Mouse (Mus musculus) urinary bladder, postnatal 36 days (tissue): ENCODE measurements around the gene Eipr1.

Source experiments
- DNase-seq, 2 experiments: peaks; one replicate each; pipeline ENCODE4 v3.0.0; 2022; ENCODE audit warnings: low spot score in 2 of 2, mixed read lengths in 1 of 2

The Eipr1 gene

DNA sequence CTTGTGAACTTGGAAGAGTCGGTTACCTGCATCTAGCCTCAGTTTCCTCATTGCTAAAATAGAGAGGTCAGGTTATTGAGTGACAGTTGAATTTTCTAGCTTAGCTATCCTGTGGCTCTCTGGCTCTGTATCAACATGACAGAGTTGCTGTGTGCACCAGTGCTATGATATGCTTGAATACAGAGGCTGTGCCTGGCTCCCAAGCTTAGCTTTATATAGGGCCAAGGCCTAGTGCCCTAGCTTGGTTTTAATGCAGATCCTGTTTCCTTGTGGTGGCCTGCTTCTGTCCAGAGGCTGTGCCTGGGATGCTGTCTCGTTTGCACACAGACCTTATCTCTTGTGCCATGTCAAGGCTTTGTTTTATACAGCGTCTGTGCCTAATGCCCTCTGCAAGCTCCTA lies 66.3 kb downstream of the Eipr1 start:
- no peak for DNase-seq

DNA sequence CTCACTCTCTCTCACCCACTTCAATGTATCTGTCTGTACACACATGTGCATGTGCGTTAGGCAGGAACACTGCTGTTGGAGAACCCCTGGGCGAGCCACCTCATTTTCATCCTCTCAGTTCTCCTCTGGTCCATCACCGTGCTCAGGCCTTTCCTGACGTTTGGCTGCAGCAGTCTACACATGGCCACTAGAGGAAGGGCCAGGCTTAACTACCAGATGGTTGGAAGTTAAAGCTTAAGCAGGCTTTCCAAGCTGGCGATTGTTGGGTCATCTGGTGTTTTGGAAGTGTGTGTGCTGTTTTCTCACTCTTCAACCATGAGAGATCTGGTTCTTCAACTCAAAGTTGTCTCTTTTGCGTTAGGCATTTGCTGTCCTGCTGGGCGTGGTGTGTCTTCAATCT lies 71.9 kb downstream of the Eipr1 start:
- DNase-seq, result no peak

DNA sequence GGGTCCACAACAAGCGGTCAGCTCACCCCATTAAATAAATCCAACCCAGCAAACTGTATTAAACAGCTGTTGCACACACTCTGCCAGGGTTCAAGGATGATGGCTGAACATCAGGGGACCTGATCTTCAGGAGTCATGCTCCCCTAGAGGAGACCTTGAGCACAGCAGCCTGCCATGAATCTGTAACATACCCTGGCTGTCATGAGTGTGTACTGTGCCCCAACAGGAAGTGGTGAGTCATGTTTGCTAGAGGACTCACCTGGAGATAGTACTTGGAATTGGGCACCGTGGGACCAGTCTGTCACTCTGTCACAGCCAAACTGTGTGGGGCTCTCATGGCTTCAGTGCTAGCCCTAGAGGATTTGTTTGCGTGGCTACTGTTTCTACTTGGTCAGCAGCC lies 77.9 kb downstream of the Eipr1 start:
- DNase-seq, result no peak

DNA sequence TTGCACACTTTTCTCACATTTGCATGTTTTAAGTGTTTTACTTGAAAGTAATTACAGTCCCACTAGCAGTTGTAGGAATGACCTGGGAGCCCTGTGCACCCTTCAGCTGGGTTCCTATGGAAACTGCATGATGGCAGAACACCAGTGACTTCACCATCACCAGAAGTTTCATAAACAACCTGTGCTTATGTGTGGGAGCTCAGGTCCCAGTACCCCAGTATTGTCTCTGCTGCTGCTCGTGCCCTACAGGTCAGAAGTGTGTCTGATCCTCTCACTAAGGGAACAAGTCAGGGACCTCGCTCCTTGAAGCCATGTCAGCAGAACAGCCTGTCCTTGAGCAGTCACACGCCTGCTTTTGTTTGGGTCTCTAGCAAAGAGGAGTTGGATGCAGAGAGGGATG lies 78.9 kb downstream of the Eipr1 start:
- DNase-seq, result no peak

DNA sequence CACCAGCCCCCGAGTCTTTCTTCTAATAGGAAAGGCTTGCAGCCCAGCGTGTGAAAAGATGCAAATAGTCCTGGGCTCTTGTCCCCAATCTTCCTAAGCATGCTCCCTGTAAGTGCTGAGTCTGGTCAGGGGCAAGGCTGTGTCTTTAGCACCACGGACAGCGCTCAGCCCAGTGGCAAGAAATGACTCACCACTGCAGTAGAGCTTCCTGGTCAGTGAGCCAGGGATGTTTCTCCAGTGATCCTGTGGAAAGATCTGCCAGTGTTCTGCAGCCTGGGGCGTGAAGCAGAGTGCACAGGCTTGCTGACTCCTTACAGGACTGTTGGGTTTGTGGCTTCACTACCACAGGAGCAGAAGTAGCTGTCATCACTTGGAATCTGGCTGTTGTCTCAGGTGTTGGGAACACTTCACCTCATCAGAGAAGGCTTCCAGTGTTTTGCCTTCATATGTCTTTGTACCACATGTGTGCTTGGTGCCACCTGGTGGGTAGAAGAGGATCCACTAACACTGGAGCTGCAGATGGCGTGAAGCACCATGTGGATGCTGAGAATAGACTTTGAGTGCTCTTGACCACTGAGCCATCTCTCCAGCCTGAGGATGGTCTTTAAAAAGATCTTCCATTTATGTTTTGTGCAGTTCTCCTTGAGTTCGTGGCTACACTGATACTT lies 79.6 kb downstream of the Eipr1 start:
- DNase-seq, result peak; percentile 19 to 42

DNA sequence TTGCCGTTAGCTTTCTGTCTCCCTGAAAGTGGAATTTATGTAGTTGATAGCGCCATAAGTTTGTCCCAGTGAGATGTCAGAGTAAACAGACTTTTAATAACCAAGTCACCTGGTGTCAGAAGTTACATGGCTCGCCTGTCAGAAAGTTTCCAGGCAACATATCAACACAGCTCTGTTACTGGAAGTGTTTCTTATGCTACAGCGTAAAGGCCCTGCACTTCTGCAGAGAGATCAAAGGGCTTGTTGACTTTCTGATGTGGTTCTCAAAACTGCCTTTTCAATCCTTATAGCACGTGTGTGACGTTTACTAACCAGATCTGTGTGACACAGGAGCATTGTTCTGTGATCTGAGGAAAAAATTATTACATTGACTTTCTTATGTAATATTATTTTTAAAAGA lies 82.7 kb downstream of the Eipr1 start:
- no peak for DNase-seq

DNA sequence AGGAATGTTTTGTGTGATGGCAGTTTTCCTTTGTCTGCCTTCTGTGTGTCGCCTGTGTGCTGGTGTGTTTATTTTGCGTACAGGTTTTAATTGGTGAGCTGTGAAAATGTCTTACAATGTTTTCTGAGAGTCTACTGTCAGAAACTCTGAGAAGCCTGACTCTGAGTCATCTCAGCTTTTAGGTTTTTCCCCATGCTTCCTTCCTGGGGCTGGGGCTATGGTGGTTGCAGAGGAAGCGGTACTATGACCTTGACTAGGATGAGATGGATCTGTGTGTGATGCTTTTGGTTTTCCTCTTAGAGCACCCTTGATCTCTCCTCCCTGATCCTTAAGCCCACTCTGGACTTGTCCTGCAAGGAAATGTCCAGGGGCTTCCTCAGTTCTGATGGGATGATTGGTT lies 84.1 kb downstream of the Eipr1 start:
- DNase-seq, result no peak

DNA sequence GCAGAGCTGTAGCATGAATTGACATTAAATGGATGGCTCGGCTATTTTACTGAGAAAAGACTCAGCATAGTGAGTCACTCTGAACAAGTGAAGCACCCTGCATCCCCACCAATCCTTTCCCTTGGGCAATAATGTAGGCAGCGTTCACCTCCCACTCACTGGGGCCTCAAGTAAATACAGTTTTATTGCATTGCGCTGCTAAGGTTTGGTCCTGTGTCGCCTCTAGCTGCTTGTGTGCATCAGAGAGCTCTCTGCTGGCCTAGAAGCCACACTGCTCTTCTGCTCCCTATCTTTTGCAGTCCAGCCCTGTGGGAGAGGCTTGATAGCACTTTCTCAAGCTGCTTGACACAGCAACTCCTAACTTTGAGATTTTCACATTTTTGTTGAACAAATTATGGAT lies 86.7 kb downstream of the Eipr1 start:
- no peak for DNase-seq

DNA sequence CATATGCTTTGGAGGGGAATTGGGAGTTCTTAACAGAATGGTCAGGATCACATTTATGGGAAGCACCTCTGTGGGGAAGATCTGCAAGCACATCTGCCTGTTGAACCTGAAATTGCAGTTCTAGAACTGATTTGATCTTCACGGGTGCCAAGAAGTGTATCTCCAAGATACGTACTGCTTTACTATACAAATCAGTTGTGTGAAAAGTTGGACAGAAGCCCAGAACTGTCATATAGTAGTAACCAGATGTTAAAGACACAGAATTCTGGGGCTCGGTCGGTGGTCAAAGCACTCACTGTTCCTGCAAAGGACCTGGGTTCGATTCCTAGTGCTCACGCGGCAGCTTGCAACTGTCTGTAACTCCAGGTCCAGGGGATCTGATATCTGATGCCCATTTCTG lies 87.4 kb downstream of the Eipr1 start:
- DNase-seq, result no peak

DNA sequence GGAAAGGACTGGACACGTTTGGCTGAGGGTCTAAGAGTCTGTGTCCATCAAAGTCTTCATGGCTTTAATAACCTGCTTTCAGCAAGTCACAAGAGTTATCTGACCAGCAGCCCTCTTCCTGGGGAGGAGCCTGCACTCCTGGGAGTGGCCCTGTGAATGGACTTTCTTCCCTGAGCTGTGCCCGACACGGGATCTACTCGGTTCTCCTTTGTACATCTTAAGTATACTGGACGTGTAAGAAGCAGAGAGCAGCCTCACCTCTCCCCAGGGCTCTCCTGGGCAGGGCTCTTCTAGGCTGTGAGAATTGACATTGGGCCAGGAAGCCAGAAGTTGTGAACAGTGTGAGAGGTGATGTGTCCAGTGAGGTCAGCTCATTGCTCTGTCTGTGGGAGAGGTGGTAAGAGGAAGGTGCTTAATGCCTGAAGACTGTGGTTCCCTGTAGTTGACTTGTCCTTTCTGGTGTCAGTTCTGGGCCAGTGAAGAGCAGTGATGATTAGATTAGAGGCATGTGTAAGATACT lies 89.6 kb downstream of the Eipr1 start:
- DNase-seq, result no peak

DNA sequence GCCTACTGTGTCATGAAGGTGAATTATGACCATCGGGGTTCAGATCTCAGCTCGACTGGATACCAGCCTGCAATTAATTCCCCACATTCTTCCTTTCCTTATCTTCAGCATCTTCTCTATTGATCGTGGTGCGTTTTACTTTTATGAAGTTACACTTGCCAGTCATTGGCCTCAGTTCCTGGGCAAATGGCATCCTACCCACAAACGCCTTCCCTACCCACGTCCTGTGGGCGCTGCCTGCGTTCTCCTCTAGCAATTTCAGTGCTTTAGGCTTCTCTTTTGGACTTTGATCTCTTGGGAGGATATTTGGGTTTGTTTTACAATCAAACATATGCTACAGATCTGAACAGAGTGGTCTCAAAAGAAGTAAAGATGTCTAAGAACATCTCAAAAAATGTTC lies 94.2 kb downstream of the Eipr1 start:
- no peak for DNase-seq

DNA sequence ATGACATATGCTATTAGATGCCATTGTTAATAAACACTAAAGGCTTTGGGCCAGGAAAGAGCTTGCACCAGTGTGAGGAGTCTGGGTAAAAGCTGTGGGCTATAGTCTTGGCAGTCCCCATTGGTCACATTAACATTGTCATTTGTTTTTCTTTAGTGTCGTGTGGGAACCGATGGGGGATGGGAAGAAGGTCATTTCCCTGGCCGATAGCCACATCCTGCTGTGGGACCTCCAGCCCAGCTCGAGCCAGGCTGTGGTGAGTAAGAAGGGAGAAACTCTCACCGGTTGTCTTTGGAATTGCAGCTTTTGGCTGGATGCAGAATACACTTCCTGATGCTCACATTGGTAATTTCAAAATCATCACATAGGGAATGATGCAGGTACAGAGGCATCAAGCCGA lies 95.8 kb downstream of the Eipr1 start:
- DNase-seq, result no peak

DNA sequence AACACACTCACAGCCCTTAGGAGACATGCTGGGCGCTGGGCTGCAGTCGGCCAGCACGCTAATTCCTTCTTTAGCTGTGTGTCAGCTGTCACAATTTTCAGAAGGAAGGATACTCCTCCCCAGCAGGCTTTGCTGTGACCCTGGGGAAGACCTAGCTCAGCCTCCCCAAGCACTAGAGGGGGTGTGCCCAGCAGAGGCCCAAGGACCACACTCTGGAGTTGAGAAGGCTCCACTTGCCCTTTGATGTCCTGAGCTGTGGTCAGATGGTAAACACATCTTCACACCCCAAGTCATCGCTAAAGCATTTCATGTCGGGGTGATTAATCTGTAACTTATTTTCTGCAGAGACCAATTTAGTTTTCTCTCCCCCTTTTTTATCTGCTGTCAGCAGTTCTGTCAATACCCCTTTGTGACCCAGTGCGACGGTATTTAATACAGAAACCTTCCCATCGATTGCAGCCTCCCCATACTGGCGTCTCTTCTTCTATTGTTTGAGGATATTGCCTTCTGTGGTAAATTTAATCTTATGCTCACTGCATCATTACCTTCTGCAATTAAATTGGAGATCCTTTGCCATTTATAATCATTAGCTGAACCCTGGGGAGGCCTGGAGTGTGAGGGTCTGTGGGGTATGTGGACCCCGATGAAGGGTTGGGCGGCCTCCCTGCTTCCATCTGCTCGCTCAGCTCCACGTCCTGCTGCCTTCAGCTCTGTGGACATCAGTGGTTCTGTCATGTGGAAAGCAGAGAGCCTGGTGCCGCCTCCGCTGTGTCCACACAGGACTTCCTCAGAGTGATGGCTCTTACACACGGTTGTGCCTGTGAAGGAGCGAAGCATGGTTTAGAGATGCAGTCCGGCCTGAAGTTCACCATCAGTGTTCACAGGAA lies 97.4 kb downstream of the Eipr1 start:
- DNase-seq, result no peak

DNA sequence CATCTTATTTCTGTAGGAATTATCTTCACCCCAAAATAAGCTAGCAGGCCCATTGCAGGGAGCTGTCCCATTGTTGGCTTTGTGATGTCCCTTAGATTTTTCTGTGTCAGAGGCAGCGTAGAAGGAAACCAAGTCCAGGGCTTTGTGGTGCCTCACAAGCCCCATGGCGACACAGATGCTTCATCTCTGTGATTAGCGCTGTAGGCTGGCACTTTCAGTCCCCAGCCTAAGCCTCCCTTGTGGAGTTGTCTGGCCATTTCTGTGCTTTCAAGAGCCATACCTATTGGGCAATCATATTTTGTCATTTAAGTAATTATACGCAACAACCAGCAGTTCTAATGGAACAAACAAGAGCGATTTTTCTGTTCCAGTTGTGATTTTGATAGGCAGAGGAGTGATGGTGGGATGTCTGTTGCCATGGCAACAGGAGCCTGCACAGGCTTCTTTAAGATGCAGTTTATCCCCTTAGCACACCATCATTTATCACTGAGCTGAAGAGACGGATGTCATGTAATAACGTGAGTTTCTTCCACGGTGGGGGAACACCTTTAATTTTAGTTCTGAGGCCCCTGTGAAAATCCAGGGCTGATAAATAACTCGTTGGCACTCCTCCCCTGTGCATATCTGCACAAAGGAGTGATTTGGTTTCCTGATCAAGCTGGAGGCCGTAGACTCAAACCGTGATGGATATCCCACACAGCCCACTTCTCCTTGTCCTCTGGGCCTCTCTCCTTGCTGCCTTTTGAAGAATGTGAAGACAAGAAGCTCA lies 108.1 kb downstream of the Eipr1 start:
- DNase-seq, result no peak

DNA sequence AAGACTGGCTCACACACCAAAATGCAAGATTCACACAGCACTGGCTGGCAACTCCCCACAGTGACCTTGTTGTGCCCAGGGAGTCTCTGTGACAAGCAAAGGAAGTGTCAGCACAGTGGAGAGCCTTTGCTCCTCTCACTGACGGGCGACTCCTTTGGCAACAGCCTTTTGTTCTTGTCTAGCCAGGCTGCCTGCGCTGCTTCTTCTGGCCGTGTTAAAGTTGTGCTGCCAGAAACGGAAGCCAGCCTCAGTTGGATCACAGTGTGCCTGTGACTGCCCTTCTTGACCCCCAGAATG lies 108.6 kb downstream of the Eipr1 start:
- DNase-seq, result no peak

DNA sequence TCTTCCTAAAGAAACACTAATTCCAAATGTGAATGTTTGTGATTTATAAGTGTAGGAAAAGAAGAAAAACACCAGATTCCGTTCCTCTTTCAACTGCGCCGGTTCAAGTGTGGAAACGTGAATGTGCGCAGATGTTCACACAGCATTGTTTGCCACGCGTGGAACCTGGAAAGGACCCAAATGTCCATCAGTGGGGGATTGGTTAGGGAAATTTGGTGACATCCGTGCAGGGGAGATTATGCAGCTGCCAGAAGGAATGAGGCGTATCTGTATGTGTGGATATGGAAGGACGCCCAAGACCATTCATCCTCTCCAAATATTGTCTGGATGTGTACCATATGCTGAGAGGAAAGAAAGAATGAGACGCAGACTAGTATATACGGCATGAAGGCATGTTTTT lies 111.7 kb downstream of the Eipr1 start:
- no peak for DNase-seq

DNA sequence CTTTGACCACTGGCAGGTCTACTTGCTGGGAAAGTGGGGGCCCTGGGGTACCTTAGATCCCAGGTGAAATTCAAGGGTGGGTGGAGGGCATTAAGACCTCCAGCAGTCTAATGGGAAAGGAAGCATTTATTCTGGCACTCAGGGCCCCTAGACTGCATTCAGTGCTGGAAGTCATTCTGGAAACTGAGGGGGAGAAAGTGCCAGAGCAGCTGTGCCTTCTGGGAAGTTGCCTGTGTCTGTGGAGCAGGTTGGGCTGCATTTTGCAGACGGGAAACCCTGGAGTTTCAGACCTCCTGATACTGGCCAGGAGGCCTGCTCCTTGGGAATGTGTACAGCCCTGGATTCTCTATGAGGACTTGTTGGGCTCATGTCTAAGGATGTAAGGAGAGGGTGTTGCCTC lies 114.5 kb downstream of the Eipr1 start:
- DNase-seq, result no peak

DNA sequence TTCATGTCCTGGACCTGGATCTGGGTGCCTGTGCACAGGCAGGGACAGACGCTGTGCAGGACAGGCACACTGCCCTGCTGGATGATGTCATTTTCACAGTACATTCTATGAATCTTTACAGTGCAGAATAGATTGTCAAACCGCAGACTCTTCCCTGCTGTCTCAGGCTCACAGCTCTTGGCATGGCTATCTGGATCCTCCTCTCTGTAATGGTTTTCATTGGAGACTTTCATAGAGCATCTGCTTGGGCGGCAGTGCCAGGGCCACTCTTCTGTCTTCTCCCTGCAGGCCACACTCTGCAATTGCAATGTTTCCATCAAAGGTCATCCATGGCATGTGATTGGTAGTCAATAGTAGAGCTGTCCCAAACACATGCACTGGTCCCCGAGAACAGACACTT lies 117.2 kb downstream of the Eipr1 start:
- DNase-seq, result no peak

DNA sequence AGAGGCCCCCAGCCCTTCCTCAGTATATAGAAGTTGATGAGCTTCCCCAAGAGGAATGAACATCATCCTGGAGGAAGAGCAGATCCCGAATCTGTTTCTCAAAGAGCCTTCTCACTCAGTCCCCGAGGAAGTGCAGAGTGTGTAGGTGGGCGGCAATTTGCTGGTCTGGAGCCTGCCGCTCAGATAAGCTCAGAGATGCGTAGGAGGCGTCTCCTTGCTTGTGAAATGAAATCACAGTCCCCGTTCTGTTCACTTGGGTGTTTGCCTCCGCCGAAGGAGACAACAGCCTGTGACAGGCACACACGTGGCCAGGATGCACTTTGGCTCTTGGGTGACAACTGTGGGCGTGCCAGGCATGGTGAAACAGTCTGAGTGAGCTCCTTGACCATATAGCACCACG lies 120.7 kb downstream of the Eipr1 start:
- no peak for DNase-seq

DNA sequence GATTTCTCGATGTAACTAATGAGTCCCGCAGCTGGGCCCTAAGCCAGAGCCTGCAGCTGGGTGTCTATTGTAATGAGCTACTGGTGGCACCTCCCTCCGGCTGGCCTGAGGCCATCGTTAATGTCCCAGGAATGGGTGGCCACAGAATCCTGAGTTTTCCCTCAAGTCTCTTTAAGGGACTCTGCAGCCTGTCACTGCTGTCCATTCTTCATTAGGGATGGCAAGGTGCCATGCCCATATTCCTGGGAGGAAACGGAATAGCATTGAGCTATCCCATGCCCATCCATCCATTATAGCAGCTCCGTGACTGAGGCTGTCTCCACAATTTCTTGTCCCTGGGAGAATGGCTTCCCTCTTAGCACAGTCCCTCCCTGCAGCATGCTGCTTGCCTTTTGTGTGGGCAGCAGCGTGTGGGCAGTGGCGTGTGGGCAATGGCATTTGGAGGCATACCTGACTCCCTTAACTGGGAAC lies 123.2 kb downstream of the Eipr1 start:
- no peak for DNase-seq

DNA sequence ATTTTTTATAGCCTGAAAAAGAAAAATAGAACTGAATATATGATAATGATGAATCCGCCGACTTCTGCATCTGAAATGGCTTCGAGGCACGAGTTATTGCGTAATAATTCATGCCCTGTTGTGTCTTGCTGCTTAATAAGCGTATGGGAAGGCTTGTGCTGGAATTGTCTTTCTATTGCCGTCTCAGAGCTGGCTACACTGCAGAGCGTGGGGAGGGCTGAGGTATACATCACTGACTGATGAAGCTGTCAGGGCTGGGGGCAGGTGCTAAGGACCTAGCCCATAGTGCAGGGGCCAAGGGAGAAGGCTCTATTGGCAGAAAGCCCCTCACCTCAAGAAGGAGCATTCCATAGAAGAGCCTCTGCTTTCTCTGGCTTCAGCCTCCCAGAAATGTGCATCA lies 123.9 kb downstream of the Eipr1 start:
- DNase-seq, result no peak

DNA sequence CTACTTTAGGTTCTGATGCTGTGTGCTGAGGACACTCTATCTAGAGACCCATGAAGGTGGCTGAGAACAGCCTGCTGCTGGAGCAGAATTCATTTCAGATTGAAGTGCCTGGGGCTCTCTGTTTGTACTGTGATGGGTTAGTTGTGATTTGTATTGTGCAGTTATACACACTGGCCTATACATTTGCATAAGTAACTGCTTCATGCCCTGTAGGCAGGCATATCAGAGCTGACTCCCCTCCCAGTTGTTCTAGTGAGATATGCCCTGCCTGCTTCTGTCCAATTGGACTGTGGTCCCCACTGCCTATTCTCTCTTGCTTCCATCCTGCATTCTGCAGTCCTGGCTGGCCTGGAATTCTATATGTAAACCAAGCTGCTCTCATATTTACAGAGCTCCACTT lies 128.9 kb downstream of the Eipr1 start:
- no peak for DNase-seq

DNA sequence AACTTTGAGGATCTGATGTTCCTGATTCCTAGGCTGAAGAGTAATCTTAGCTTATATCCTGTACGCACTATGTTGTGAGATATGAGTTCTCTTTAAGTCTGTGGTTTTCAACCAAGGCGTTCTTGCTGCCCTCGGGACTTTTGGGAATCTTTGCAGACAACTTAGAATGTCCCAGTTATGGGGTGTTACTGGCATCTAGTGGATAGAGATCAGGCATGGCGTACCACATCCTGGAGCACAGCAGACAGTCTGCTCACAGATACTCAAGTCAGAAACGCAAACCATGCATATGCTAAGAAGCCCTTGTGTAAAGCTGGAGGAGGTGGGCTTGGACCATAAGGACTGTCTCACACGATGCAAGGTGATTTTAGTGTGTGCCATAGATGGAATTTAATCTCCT lies 136.1 kb downstream of the Eipr1 start:
- no peak for DNase-seq
